Mouse (Mus musculus) cerebellum, adult 2 months (tissue): ENCODE measurements at regions not wholly inside any gene's neighbourhood (a gene's known extent, or its start where the extent isn't known, plus 50 kb on each side); places are given as distances from the start of the nearest gene placed in this dataset.

Source experiments
- DNase-seq, 2 experiments: peaks; one replicate each; pipeline ENCODE4 v3.0.0; 2021
- H3K27ac ChIP-seq: fragments of 200-500 bp; 2 replicates; pipeline ENCODE4 v1.5.1; 2012; ENCODE audit warnings: low read length, control low read depth, inconsistent platforms; ENCODE audit not compliant: insufficient read depth
- H3K27me3 ChIP-seq: fragments of 200-500 bp; 2 replicates; pipeline ENCODE4 v1.6.1; 2012; ENCODE audit warnings: inconsistent platforms, mild to moderate bottlenecking, low read length, moderate library complexity; ENCODE audit not compliant: control insufficient read depth, insufficient read depth
- H3K4me1 ChIP-seq: fragments of 200-500 bp; 2 replicates; pipeline ENCODE4 v1.6.1; 2011; ENCODE audit warnings: low read length; ENCODE audit not compliant: control insufficient read depth, insufficient read depth
- H3K4me3 ChIP-seq: fragments of 200-500 bp; replicated peaks from 2 replicates; pipeline ENCODE3; 2011; ENCODE audit warnings: mild to moderate bottlenecking, low read depth, low read length, control low read depth; ENCODE audit not compliant: insufficient read depth
- CTCF ChIP-seq: fragments of 200-500 bp; IDR thresholded peaks from 2 replicates; pipeline ENCODE4 v1.5.1; 2011; ENCODE audit warnings: low read depth, mild to moderate bottlenecking, control low read depth, low read length, moderate library complexity, borderline replicate concordance; ENCODE audit not compliant: insufficient read depth
- POLR2A ChIP-seq: fragments of 200-500 bp; IDR thresholded peaks from 2 replicates; pipeline ENCODE4 v1.6.1; 2011; ENCODE audit warnings: low read length, control low read depth, borderline replicate concordance; ENCODE audit not compliant: insufficient read depth
- WGBS: fragments of 180-500 bp; shearing (Covaris S2); methylation state at CpG from one replicate; pipeline ENCODE4 v1.1.7; 2018; 5-methylcytosine and 5-hydroxymethylcytosine counted together

DNA sequence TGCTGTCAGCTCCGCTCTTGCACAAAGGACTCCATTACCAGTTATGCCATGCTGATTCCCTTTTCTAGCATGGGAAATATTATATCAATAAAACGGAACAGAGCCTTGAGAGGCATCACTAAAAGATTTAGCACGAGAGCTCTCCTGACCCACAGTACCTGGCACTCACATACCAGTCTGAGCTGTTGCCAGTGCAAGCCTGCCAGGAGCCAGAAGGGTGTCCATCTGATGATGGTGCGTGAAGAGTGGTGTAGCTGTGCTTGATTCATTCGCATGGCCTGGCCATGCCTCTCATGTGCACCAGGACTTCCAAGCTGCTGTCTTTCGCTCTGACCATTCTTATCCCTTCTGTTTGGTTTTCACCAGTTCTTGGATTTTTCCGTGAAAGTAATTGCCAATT, 102.3 kb upstream of the Irx4 start:
- DNase-seq = peak in 1 of 2 experiments; percentile 19
- Histone ChIP-seq H3K27me3 (peaks cover 1% of the 10 kb centered on the region; the same call in 1 of the 2 replicates), H3K4me1 (peaks cover 5% of the 10 kb centered on the region; the same call in 1 of the 2 replicates), H3K4me3 (no peak overlapping the region), H3K27ac (no peak overlapping the region)
- 18% methylated on average over 7 of the region's 7 CpGs for WGBS
- no peak for TF ChIP-seq CTCF
- no peak for TF ChIP-seq POLR2A

DNA sequence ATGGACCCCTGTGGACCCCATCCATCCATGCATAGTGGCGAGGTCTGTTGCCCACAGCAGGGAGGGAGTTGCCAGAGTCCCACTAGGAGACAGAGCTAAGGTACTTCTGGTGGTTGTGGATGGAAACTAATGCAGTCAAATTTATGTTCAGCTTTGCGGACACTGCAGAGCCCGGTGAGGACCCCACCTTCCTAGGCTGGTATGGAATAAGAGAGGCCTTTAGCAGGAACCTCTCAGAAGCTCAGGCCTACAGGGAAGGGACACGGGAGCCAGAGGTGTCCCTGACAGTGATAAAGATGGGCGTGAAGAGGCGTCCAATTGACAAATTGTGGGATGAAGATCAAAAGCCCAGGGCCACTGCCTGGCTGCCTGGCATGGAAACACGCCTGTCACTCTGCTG, 100.8 kb upstream of the Irx4 start:
- peaks cover 1% of the 10 kb centered on the region; the same call in 1 of the 2 replicates for H3K27me3 ChIP-seq
- TF ChIP-seq POLR2A (no peak), CTCF (no peak)
- H3K4me1 ChIP-seq = peaks cover 5% of the 10 kb centered on the region; the same call in 1 of the 2 replicates
- WGBS = 65% methylated on average over 7 of the region's 7 CpGs
- H3K4me3 ChIP-seq = no peak overlapping the region
- DNase-seq = no peak
- H3K27ac ChIP-seq = no peak overlapping the region

GRCm38 (mm10) chr13:73159865-73160264, 100.4 kb upstream of the Irx4 start:
- no peak overlapping the region for H3K4me3 ChIP-seq
- H3K4me1 ChIP-seq = peaks cover 5% of the 10 kb centered on the region; the same call in 1 of the 2 replicates
- WGBS = 23% methylated on average over 9 of the region's 9 CpGs
- TF ChIP-seq POLR2A = no peak
- no peak for TF ChIP-seq CTCF
- peaks cover 1% of the 10 kb centered on the region; the same call in 1 of the 2 replicates for H3K27me3 ChIP-seq
- no peak overlapping the region for H3K27ac ChIP-seq
- DNase-seq = no peak

- DNase-seq = peak; percentile 72 to 77
- Histone ChIP-seq H3K4me3 (no peak overlapping the region), H3K4me1 (peaks cover 5% of the 10 kb centered on the region; the same call in 1 of the 2 replicates), H3K27me3 (peaks cover 1% of the 10 kb centered on the region; the same call in 1 of the 2 replicates), H3K27ac (no peak overlapping the region)
- 1% methylated on average over 22 of the region's 22 CpGs for WGBS
- TF ChIP-seq CTCF = peak; percentile 74
- TF ChIP-seq POLR2A = no peak
Observed at GRCm38 (mm10) chr13:73160289-73160688, 100.0 kb upstream of the Irx4 start.

- 52% methylated on average over 3 of the region's 3 CpGs for WGBS
- Histone ChIP-seq H3K4me3 (no peak overlapping the region), H3K27me3 (no peaks in the 10 kb centered on the region), H3K4me1 (no peaks in the 10 kb centered on the region), H3K27ac (no peak overlapping the region)
- DNase-seq = no peak
- TF ChIP-seq CTCF = no peak
- no peak for TF ChIP-seq POLR2A
Observed at GRCm38 (mm10) chr13:73170301-73170700, 90.0 kb upstream of the Irx4 start.

GRCm38 (mm10) chr13:73207931-73208448, 52.3 kb upstream of the Irx4 start:
- Histone ChIP-seq H3K27ac (no peak overlapping the region), H3K4me3 (no peak overlapping the region), H3K27me3 (no peaks in the 10 kb centered on the region), H3K4me1 (no peaks in the 10 kb centered on the region)
- WGBS = 85% methylated on average over 3 of the region's 3 CpGs
- TF ChIP-seq CTCF (no peak), POLR2A (no peak)
- DNase-seq = no peak
